Mouse (Mus musculus): ENCODE results near the gene Rap2c. TPM values are rescaled to one million over a fixed set of nuclear protein-coding genes. Genes with fewer than 3 reads are reported as not detected.

Gene Rap2c
- polyA plus RNA-seq, 1 experiment from 2014 or later = 11.0 TPM

DNA sequence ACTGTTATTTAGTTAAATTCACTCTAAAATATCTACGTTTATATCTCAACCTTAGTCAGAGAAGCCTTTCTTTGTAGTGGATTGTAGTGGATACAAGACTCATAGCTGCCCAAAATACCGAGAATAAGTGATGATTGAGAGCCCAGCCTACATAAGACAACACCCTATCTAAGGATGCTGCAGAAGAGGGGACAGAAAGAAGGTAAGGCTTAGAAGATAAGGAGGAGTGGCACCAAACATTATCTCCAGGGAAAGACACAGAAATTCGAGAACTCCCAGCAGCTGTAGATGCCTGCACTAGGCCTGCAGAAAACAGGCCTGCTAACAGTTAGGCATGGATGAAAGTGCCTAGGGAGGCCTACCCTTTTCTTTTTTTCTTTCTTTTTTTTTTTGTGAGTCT is 52.7 kb downstream of the Rap2c start:
- no peak for ATAC-seq (ENCODE audit: low FRiP score)
- Histone ChIP-seq H3K9me3 (replicated peaks) (no peaks in the 10 kb centered on the region), H3K4me3 (replicated peaks) (no peak overlapping the region), H3K36me3 (no peaks in the 10 kb centered on the region), H3K27me3 (replicated peaks) (no peaks in the 10 kb centered on the region), H3K4me2 (no peak overlapping the region), H3K27ac (replicated peaks) (no peak overlapping the region), H3K9ac (replicated peaks) (no peak overlapping the region), H3K4me1 (no peaks in the 10 kb centered on the region)
- WGBS = 79% methylated on average over 3 of the region's 3 CpGs

GRCm38 (mm10) chrX:50962955-50963354 is 54.9 kb downstream of the Rap2c start:
- H3K9ac ChIP-seq (replicated peaks) = no peak overlapping the region
- no peaks in the 10 kb centered on the region for H3K36me3 ChIP-seq
- H3K27ac ChIP-seq (replicated peaks) = no peak overlapping the region
- no peak overlapping the region for H3K4me2 ChIP-seq
- ATAC-seq (ENCODE audit: low FRiP score) = no peak
- H3K27me3 ChIP-seq (replicated peaks) = no peaks in the 10 kb centered on the region
- no peak overlapping the region for H3K4me3 ChIP-seq (replicated peaks)
- WGBS = 82% methylated on average over 6 of the region's 6 CpGs
- H3K4me1 ChIP-seq = no peaks in the 10 kb centered on the region
- no peaks in the 10 kb centered on the region for H3K9me3 ChIP-seq (replicated peaks)

Other genes starting within 250 kb of the Rap2c start
- gene Stk26, start 177.0 kb downstream of the Rap2c start, polyA plus RNA-seq (2015; fragmentation: Nextera tagmentation; extraction: Ambion mirVana) = 0.60 and 3.1 TPM in 2 replicates
- gene Frmd7, start 75.3 kb downstream of the Rap2c start, polyA plus RNA-seq (2015; fragmentation: Nextera tagmentation; extraction: Ambion mirVana) = 0.19 TPM in 1 of 2 replicates, not detected in the other
- gene Mbnl3, start 188.5 kb upstream of the Rap2c start, polyA plus RNA-seq (2015; fragmentation: Nextera tagmentation; extraction: Ambion mirVana) = 0.67 and 3.4 TPM in 2 replicates

All from neural tube, embryonic 15.5 days (tissue).